Mouse (Mus musculus) hindbrain, embryonic 13.5 days (tissue): Measurements from ENCODE around the gene Lix1l. TPM values are rescaled to one million over a fixed set of nuclear protein-coding genes. Genes with fewer than 3 reads are reported as not detected.

Experiments
- ATAC-seq: fragments of 200-750 bp; cut with Nextera tagmentation; 2 replicates; pipeline ENCODE4 v1.8.0; 2017; ENCODE audit warnings: moderate TSS enrichment; ENCODE audit not compliant: low FRiP score
- H3K27ac ChIP-seq: fragments of 300-500 bp; sonication (generic); 2 replicates; pipeline ENCODE4 v1.5.1; 2015; ENCODE audit warnings: inconsistent platforms, mild to moderate bottlenecking, moderate library complexity
- H3K27me3 ChIP-seq: fragments of 300-500 bp; sonication (generic); 2 replicates; pipeline ENCODE4 v1.6.1; 2015; ENCODE audit warnings: mild to moderate bottlenecking, inconsistent platforms
- H3K36me3 ChIP-seq: fragments of 300-500 bp; sonication (generic); 2 replicates; pipeline ENCODE4 v1.6.1; 2015; ENCODE audit warnings: mild to moderate bottlenecking, inconsistent platforms
- H3K4me1 ChIP-seq: fragments of 300-500 bp; sonication (generic); replicated peaks from 2 replicates; pipeline ENCODE4 v1.6.1; 2015; ENCODE audit warnings: inconsistent platforms
- H3K4me2 ChIP-seq: fragments of 300-500 bp; sonication (generic); 2 replicates; pipeline ENCODE4 v1.6.1; 2015; ENCODE audit warnings: inconsistent platforms, mild to moderate bottlenecking, moderate library complexity
- H3K4me3 ChIP-seq: fragments of 300-500 bp; sonication (generic); 2 replicates; pipeline ENCODE4 v1.5.1; 2015; ENCODE audit warnings: mild to moderate bottlenecking, inconsistent platforms
- H3K9ac ChIP-seq: fragments of 300-500 bp; sonication (generic); 2 replicates; pipeline ENCODE4 v1.6.1; 2015; ENCODE audit warnings: mild to moderate bottlenecking, inconsistent platforms
- H3K9me3 ChIP-seq: fragments of 300-500 bp; sonication (generic); 2 replicates; pipeline ENCODE4 v1.6.1; 2016; ENCODE audit warnings: inconsistent platforms
- WGBS: fragments of 180-500 bp; shearing (Covaris S2); methylation state at CpG from one replicate; pipeline ENCODE4 v1.1.7; 2015; 5-methylcytosine and 5-hydroxymethylcytosine counted together
- polyA plus RNA-seq: library from polyadenylated mRNA; unstranded; fragments of >200 nt; fragmentation: Nextera tagmentation; extraction: Ambion mirVana; gene quantifications from 2 replicates; pipeline ENCODE4 v1.2.1, GENCODE M21; 2015

Lix1l gene
- polyA plus RNA-seq, 1 experiment from 2014 or later = 7.3 TPM

DNA sequence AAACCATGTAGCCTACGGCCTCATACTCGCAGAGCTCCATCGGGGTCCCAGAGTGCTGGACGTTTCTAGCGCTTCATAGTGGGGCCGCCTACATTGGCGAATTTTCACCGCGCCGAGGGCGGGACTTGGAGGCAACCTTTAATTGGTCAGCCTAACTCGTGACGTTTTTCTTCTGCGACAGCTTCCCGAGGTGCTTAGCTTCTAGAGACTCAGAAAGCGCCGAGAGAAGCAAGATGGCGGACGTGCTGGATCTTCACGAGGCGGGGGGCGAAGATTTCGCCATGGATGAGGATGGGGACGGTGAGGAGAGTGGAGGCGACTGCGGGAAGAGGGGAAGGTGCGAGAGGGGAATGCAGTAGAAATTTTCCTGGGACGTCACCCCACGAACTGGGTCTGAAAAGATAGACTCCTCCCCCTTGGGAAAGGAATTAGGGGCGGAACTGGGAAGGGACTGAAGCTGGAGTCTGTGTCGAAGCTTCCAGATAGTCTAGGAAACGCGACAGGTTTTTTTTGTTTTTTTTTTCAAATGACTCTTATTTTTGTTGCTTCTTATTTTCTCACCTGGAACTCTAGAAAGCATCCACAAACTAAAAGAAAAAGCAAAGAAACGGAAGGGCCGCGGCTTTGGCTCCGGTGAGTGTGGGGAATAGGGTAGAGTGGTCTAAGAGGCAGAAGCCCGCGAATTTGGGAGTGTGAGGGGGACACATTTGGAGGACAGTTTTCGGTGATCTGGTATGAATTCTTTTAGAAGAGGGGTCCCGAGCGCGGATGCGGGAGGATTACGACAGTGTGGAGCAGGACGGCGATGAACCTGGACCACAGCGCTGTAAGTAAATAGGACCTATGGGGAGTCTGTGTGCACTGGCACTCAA is 29.0 kb downstream of the Lix1l start, which contains the start of gene Rbm8a:
TSS of gene Rbm8a (plus strand) at position 205 of the 872 bp plus-strand sequence.
- H3K36me3 ChIP-seq = peaks cover 37% of the 10 kb centered on the region
- H3K27me3 ChIP-seq = no peaks in the 10 kb centered on the region
- H3K4me2 ChIP-seq = peak within 1 kb of the TSS; percentile 82
- peak within 1 kb of the TSS; percentile 64 for H3K4me3 ChIP-seq
- peak within 1 kb of the TSS; percentile 82 for H3K27ac ChIP-seq
- H3K9me3 ChIP-seq = no peaks in the 10 kb centered on the region
- peak within 1 kb of the TSS; percentile 84 for H3K9ac ChIP-seq
- H3K4me1 ChIP-seq = peaks cover 27% of the 10 kb centered on the region
- peak; percentile 94 for ATAC-seq
- WGBS = under 1% methylated on average over 48 of the region's 48 CpGs

DNA sequence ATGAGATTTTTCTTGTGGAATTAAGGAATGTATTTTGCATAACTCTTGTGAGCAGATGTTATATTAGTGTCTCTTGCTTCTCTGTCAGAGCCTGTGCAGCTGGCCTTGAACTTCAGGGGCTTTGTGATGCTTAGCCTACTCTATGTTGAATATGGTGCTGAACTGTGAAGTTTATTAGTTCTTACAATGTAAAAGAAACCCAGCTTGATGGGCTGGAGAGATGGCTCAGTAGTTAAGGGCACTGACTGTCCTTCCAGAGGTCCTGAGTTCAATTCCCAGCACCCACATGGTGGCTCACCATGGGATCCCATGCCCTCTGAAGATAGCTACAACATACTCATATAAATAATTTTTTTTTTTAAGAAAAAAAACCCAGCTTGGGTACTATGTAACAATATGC is 31.1 kb downstream of the Lix1l start:
- Histone ChIP-seq H3K9ac (no peak overlapping the region), H3K9me3 (no peaks in the 10 kb centered on the region), H3K27me3 (no peaks in the 10 kb centered on the region), H3K36me3 (peaks cover 24% of the 10 kb centered on the region), H3K27ac (no peak overlapping the region), H3K4me3 (no peak overlapping the region), H3K4me1 (peaks cover 41% of the 10 kb centered on the region), H3K4me2 (no peak overlapping the region)
- ATAC-seq = no peak

DNA sequence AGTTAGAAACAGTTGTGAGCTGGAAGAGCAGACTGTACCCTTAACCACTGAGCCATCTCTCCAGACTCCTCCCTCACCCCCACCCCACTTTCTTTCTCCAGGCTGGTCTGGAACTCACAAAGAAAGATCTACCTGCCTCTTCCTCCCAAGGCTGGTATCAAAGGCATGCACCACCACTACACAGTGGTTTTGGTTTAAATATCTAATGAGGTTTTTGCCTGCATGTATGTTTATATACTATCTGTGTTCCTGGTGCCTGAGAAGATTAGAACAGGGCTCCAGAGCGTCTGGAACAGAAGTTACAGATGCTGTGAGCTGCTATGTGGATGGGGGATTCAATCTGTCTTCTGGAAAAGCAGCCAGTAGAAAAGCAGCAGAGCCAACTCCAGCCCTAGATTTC is 33.1 kb downstream of the Lix1l start:
- H3K9ac ChIP-seq = no peak overlapping the region
- no peaks in the 10 kb centered on the region for H3K27me3 ChIP-seq
- H3K4me3 ChIP-seq = no peak overlapping the region
- no peak for ATAC-seq
- peaks cover 37% of the 10 kb centered on the region for H3K4me1 ChIP-seq
- no peaks in the 10 kb centered on the region for H3K9me3 ChIP-seq
- no peak overlapping the region for H3K4me2 ChIP-seq
- 74% methylated on average over 1 of the region's 1 CpGs for WGBS
- no peak overlapping the region for H3K27ac ChIP-seq
- peaks cover 41% of the 10 kb centered on the region for H3K36me3 ChIP-seq

GRCm38 (mm10) chr3:96634928-96635879 is 34.3 kb downstream of the Lix1l start, which contains the start of the genes Pex11b and Gm42957:
Pex11b (plus strand) TSS chr3:96635376.
Gm42957 (plus strand) TSS chr3:96635474.
- Histone ChIP-seq H3K4me2 (peak within 1 kb of the TSS; percentile 91), H3K36me3 (peaks cover 52% of the 10 kb centered on the region)

DNA sequence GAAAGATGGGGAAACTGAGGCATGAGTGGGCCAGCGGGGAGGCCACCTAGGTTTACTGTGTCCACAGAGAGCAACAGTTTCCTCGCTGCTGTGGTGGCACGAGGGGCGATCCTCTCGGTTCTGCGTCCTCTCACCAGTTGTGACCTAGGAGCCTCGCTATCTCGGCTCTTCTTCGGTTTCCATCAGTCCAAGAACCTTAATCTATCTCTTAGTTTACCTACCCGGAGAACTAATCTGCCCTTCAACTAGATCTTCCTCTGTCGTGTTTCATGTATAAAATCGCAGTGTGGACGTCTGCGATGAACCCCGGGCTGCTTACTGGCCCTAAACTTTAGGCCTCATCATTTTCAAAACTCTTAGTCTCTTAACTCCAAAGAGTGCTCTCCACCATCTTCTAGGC is 35.0 kb downstream of the Lix1l start:
- Histone ChIP-seq H3K4me2 (peak overlapping the region; percentile 91), H3K36me3 (peaks cover 52% of the 10 kb centered on the region), H3K27ac (peak overlapping the region; percentile 92), H3K9ac (peak overlapping the region; percentile 96), H3K4me3 (peak overlapping the region; percentile 90), H3K9me3 (no peaks in the 10 kb centered on the region), H3K27me3 (no peaks in the 10 kb centered on the region), H3K4me1 (peaks cover 25% of the 10 kb centered on the region)
- WGBS = 12% methylated on average over 15 of the region's 15 CpGs
- peak; percentile 58 for ATAC-seq

More at GRCm38 (mm10) chr3:96634928-96635879, 34.3 kb downstream of the Lix1l start, which contains the start of the genes Pex11b and Gm42957:
- peak; percentile 89 for ATAC-seq
- no peaks in the 10 kb centered on the region for H3K9me3 ChIP-seq
- 2% methylated on average over 56 of the region's 60 CpGs for WGBS
- no peaks in the 10 kb centered on the region for H3K27me3 ChIP-seq
- peak within 1 kb of the TSS; percentile 90 for H3K4me3 ChIP-seq
- H3K4me1 ChIP-seq = peaks cover 32% of the 10 kb centered on the region
- peak within 1 kb of the TSS; percentile 92 for H3K27ac ChIP-seq
- H3K9ac ChIP-seq = peak within 1 kb of the TSS; percentile 96

- H3K27me3 ChIP-seq = no peaks in the 10 kb centered on the region
- H3K27ac ChIP-seq = no peak overlapping the region
- H3K4me1 ChIP-seq = peaks cover 21% of the 10 kb centered on the region
- peaks cover 52% of the 10 kb centered on the region for H3K36me3 ChIP-seq
- ATAC-seq = no peak
- WGBS = 70% methylated on average over 11 of the region's 11 CpGs
- peak overlapping the region; percentile 90 for H3K4me3 ChIP-seq
- H3K9me3 ChIP-seq = no peaks in the 10 kb centered on the region
- peak overlapping the region; percentile 96; the same call in 1 of the 2 replicates for H3K9ac ChIP-seq
- H3K4me2 ChIP-seq = peak overlapping the region; percentile 91
Observed at GRCm38 (mm10) chr3:96636448-96636847, 35.5 kb downstream of the Lix1l start.

- Histone ChIP-seq H3K9ac (no peak overlapping the region), H3K4me3 (no peak overlapping the region), H3K36me3 (peaks cover 53% of the 10 kb centered on the region), H3K4me2 (no peak overlapping the region), H3K27ac (no peak overlapping the region), H3K9me3 (no peaks in the 10 kb centered on the region), H3K27me3 (no peaks in the 10 kb centered on the region), H3K4me1 (peaks cover 21% of the 10 kb centered on the region)
- WGBS = 75% methylated on average over 1 of the region's 1 CpGs
- no peak for ATAC-seq
Observed at GRCm38 (mm10) chr3:96639219-96639618, 38.3 kb downstream of the Lix1l start.

DNA sequence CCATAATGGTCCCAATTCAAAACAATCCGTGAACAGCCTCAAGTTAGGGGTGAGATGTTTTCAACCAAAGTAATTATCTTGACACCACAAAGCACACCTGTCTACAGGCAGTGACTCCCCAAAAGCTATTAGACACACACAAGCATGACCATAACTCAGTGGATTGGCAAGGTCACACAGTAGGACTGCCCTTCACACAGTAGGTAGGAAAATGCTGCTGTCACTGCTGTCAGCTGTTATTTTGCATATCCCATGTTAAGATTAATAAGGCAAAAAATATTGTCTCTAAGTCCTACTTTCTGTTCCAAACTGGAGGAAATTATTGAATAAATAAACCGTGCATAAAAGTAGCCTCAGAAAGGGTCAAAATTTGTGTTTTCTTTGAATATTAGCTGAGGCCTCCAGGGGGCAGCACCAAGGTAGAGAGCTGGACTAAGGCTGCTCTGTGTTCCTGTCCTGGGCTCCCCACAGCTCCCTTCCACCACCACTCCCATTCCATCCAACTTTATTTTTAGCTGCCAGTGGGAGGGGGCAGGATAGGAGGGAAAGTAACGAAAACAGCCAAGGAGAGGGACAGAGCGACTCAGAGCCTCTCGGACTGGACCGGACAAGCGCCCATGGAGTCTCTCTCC is 44.2 kb downstream of the Lix1l start, which contains the start of gene Itga10:
TSS of gene Itga10 (plus strand) at position 567 of the 632 bp plus-strand sequence.
- Histone ChIP-seq H3K36me3 (peaks cover 53% of the 10 kb centered on the region), H3K4me1 (no peaks in the 10 kb centered on the region), H3K27me3 (no peaks in the 10 kb centered on the region), H3K4me3 (no peak within 1 kb of the TSS), H3K27ac (no peak within 1 kb of the TSS), H3K4me2 (no peak within 1 kb of the TSS), H3K9me3 (no peaks in the 10 kb centered on the region), H3K9ac (no peak within 1 kb of the TSS)
- no peak for ATAC-seq
- WGBS = 68% methylated on average over 7 of the region's 7 CpGs

GRCm38 (mm10) chr3:96647365-96647764 is 46.4 kb downstream of the Lix1l start:
- no peak overlapping the region for H3K4me3 ChIP-seq
- no peaks in the 10 kb centered on the region for H3K9me3 ChIP-seq
- no peak overlapping the region for H3K9ac ChIP-seq
- H3K4me2 ChIP-seq = no peak overlapping the region
- 75% methylated on average over 3 of the region's 3 CpGs for WGBS
- no peaks in the 10 kb centered on the region for H3K4me1 ChIP-seq
- no peaks in the 10 kb centered on the region for H3K27me3 ChIP-seq
- H3K36me3 ChIP-seq = peaks cover 45% of the 10 kb centered on the region
- ATAC-seq = no peak
- no peak overlapping the region for H3K27ac ChIP-seq

GRCm38 (mm10) chr3:96660901-96661300 is 60.0 kb downstream of the Lix1l start:
- WGBS = 88% methylated on average over 2 of the region's 2 CpGs
- no peak overlapping the region for H3K9ac ChIP-seq
- no peaks in the 10 kb centered on the region for H3K9me3 ChIP-seq
- no peaks in the 10 kb centered on the region for H3K27me3 ChIP-seq
- H3K4me2 ChIP-seq = no peak overlapping the region
- no peak overlapping the region for H3K4me3 ChIP-seq
- ATAC-seq = no peak
- no peak overlapping the region for H3K27ac ChIP-seq
- H3K36me3 ChIP-seq = peaks cover 6% of the 10 kb centered on the region; the same call in 1 of the 2 replicates
- peaks cover 14% of the 10 kb centered on the region for H3K4me1 ChIP-seq

- no peak for ATAC-seq
Observed at GRCm38 (mm10) chr3:96662731-96663316, 61.9 kb downstream of the Lix1l start.

More at GRCm38 (mm10) chr3:96662731-96663316, 61.9 kb downstream of the Lix1l start:
- Histone ChIP-seq H3K4me3 (peak overlapping the region; percentile 33), H3K27ac (peak overlapping the region; percentile 23; the same call in 1 of the 2 replicates), H3K4me1 (peaks cover 14% of the 10 kb centered on the region), H3K36me3 (no peaks in the 10 kb centered on the region), H3K27me3 (no peaks in the 10 kb centered on the region), H3K4me2 (peak overlapping the region; percentile 56), H3K9me3 (no peaks in the 10 kb centered on the region), H3K9ac (peak overlapping the region; percentile 62; the same call in 1 of the 2 replicates)
- 55% methylated on average over 8 of the region's 8 CpGs for WGBS
